Mouse (Mus musculus) myocyte (in vitro differentiated cells): Measurements from ENCODE around the gene Fam160a1.

ENCODE experiments used
- E2F4 ChIP-seq: IDR thresholded peaks from one replicate; pipeline ENCODE4 v1.6.1; 2011; ENCODE audit warnings: mild to moderate bottlenecking, control low read depth, moderate library complexity; ENCODE audit not compliant: insufficient read depth
- MAX ChIP-seq: IDR thresholded peaks from one replicate; pipeline ENCODE4 v1.6.1; 2011; ENCODE audit warnings: low read depth, mild to moderate bottlenecking, control low read depth

- no peak for TF ChIP-seq E2F4
- no peak for TF ChIP-seq MAX
Observed at GRCm38 (mm10) chr3:85829047-85829446, 12.0 kb upstream of the Fam160a1 start.
